Mouse (Mus musculus) stomach, postnatal 0 days (tissue): ENCODE data around the gene Hist1h1d.

Experiments used
- CTCF ChIP-seq: IDR thresholded peaks from 2 replicates; pipeline ENCODE4 v1.5.1; 2016; ENCODE audit warnings: antibody characterized with exemption, low read depth, mild to moderate bottlenecking, moderate library complexity
- EP300 ChIP-seq: optimal IDR thresholded peaks from 2 replicates; pipeline ENCODE3; 2016; ENCODE audit warnings: antibody characterized with exemption

DNA sequence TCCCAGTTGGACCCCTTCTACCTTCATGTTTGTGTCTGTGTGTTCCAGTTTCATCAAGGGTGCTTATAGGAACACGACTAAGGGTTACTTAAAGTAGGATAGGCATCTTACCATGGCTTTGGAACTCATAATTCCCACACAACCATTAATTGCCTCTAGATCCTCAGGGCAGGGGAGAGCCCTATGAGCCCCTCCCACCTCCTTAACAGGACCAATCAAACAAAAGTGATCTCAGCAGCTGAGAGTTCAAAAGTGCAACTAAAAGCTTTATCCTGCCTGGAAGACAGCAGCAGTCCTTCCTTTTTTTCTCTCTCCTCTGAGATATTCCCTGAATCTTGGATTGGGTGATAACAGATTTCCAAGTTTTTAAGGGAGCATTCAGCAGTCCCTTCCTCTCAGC lies 42.9 kb upstream of the Hist1h1d start:
- TF ChIP-seq CTCF (no peak), EP300 (no peak)
